Mouse (Mus musculus) lung, postnatal 36 days (tissue): ENCODE results near the gene Pabpc4.
"Not testable (repeated sequence)": the region's sequence is repeated elsewhere in the genome, so short reads cannot be mapped to it uniquely, and the experiment has no call there.

Source experiments
- DNase-seq: peaks from one replicate; pipeline ENCODE4 v3.0.0; 2022; ENCODE audit warnings: mixed read lengths

The Pabpc4 gene

DNA sequence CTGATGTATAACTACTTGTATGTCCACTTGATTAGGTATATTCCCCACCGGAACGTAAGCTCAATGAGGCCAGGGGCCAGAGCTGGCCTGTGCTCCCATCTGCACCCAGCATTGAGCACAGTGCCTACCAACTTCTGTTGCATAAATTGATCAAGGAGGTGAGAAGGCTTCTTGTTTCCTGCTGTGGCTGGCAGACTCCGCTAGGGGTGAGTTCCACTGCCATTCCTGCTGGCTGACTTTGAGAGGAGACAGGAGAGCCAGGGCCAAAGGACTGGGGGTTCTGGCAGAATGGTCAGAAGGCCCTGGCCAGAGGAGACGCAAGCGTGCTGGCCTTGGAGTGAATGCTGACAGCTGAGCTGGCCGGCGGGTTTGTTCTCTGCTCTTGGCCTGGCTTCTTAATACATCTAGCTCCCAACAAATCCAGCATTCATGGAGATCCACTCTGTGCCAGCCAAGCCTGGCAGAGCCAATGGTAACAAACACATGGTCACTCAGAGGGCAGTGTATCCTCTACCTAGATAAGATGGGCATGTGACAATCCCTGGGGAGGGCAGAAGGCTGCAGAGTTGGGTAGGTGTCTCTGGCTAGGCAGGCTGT lies 13.1 kb upstream of the Pabpc4 start:
- DNase-seq: peak; percentile 70

DNA sequence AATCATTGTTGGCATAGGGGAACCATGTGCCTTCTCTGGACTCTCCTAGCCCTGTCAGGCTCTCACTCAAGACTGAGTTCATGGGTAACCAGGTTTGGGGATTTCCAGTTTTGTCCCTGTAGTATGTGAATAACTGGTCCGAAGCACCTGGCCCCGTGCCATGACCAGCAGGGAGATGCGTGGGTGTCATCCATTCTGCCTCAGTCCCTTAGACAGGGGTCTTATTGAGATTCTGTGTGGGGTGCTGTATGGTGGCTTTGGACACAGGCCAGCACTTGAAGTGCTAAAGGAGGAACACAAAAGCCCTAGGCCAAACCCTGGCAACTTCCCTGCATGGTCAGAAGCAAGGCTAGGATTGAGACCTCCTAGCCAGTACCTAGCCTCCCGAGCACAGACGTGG lies 9.9 kb upstream of the Pabpc4 start:
- no peak for DNase-seq

DNA sequence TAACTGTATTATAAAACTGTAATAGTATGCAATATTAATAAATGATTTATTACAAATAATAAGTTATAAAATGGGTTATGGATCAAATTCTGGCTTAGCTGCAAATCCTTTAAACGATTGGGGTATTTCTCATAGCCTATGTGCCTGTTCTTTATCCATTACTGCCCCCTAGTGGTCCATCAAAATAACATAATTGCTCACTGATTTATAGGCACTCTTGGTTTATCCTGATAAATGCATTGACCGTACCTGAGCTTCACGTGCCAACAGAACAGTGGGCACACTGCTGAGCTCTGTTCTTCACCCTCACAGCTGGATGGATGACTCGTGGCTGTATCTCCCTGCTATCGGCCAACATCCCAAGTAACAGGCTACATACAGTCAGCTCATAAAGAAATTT lies 7.5 kb upstream of the Pabpc4 start:
- DNase-seq: peak; percentile 71

DNA sequence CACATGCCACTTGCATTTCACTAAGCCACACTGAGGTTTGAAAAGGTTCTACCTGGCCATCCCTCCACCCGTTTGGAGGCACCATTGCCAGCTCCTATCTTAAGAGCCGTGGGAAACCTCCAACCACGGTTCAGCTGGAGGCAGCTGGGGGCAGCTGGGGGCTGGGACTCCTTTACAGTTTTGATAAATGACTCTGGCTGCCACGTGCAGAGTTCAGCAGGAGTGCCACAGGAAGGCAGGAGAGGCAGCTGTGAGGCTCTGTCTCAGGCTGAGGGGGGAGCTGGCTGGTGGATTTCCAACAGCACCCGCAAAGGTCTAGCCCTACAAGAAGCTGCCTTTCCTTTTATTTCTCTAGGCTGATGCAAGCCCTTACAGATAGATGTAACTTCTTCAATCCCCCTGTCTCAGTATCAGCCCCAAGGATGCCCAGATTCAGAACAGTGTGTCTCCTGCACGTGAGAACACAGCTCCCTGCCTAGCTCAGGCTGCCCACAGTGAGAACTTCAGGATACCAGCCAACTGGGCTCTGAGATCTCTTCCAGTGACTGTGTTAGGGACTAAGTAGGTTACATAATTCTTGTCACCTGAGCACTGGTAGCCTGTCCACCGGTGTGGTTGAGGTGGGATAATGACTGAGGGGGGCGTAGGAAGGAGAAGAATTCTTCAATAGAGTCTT lies 1.9 kb upstream of the Pabpc4 start:
- DNase-seq: no peak

DNA sequence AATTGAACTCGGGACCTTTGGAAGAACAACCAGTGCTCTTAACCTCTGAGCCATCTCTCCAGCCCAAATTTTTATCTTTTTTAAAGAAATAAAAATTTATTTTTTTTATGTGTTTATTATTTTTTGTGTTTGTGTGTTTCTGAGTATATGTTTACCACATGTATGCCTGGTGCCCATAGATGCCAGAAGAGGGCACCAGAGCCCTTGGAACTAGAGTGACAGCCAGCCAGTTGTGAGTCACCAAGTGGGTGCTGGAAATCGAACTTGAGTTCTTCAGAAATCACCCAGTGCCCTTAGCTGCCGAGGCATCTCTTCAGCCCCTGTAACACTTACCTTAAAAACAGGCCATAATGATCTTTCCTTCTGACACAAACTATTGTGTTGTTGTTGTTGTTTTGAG lies 8.9 kb downstream of the Pabpc4 start:
- no peak for DNase-seq

DNA sequence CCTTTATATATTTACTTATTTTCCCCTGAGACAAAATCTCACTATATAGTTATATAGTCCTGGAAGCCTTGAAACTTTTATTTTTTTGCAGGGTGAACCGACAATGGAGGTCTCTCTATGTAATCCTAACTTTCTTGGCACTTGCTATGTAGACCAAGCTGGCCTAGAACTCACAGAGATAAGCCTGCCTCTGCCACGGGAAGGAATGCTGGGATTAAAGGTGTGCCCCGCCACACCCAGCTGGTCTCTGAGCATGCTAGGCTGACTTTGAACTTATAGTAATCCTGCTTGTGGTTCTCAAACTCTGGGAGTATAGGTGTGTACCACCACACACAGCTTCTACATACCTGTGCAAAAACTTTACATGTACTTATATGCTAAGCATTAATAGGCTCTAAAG lies 18.0 kb downstream of the Pabpc4 start:
- DNase-seq: no peak

DNA sequence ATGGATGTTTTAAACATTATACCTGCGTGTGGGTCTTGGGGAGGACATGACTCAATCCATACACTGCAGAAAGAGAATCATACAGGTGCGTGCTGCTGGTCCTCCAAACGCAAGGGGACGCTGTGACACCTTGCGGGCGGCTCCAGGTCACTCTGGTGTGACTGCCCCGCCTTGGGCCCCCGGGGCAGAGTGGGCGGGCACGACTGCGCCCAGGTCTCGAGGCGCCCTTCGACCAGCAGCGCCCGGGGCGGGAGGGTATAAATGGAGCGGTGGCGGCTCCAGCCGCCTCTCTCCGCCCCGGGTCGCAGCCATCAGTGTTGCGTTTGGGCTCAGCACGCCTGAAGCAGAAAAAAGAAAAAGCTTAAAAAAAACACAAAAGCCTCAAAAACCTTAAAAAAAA lies 20.3 kb downstream of the Pabpc4 start:
- DNase-seq: peak; percentile 93

DNA sequence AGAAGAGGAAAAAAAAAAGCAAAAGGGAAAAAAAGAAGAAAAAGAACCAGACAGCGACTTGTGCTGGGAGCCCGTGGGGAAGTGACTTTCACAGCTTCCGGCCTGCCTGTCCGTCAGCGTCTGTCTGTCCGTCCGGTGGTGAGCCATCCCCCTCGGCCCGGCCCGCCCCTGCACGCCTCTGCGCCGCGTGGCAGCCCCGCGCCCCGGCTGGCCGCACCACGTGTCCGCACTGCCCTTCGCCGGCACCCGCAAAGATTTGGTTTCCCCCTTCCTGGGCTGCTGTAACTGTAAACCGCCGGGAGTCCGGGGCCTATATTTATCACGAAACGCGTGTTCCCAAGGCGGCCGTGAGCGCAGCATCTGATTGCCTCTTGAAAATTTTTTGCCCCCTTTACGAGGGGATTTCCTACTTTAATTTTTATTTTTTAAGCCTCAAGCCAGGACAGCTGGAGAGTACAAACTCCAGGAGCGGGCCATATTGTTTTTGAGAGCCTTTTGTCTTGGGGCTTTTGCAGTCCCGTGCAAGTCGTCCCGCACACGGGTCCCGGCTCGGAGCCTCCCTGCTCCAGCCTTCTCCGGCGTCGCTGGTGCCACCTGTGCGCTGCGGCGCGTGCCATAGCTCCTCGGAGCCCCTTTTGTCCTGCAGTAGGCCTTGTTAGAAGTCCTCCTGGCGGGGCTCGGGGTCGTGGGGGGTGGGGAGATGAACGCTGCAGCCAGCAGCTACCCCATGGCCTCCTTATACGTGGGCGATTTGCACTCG lies 20.9 kb downstream of the Pabpc4 start:
- peak; percentile 33 for DNase-seq

DNA sequence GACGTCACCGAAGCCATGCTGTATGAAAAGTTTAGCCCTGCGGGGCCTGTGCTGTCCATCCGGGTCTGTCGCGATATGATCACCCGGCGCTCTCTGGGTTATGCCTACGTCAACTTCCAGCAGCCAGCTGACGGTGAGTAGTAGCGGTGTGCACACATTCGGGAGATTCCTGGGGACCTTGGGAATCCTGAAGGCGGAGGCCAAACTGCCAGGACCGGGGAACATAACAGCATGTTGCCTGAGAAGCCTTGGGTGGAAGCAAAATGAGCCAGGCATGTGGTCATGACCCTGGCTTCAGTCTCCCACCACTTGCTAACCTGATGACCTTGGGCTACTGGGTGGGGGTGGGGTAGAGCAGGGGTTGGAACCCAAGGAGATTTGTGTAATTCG lies 21.5 kb downstream of the Pabpc4 start:
- not testable (repeated sequence) for DNase-seq

DNA sequence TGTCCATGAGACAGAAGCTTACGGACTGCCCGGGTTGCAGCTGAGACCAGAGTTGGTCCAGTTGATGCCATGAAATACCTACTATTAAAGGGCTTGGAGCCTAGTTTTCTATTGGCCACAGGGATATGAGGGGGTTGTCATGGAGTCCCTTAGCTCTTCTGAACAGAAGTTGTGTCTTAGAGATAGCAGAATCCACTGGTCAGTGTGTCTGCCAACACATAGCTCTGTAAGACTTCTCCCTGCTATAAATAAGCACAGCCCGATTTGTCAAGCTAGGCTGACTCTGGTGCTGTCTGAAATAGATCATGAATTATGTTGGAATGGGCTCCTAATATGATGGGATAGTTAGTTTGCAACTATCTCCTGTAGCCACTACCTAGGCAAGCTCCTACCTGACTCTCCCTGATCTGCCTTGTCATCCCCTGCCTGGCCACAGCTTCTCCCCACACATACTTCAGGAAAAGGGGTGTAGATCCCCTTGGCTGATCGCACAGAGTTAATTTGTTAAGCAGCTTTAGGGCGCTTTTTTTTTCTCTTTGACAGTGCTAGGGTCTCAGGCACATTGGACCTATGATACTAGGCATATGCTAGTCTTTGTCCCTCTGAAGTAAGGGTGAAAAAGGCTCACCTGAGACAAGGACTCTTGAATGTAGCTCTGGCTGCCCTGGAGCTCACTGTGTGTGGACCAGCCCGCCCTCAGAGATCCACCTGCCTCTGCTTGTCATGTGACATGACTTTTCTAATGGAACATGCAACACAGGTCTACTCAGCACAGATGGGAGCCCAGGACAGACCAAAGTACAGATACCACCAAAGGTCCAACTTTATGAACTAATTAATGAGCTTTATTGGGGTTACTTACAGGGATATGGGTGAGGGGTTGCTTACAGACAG lies 22.8 kb downstream of the Pabpc4 start:
- no peak for DNase-seq

DNA sequence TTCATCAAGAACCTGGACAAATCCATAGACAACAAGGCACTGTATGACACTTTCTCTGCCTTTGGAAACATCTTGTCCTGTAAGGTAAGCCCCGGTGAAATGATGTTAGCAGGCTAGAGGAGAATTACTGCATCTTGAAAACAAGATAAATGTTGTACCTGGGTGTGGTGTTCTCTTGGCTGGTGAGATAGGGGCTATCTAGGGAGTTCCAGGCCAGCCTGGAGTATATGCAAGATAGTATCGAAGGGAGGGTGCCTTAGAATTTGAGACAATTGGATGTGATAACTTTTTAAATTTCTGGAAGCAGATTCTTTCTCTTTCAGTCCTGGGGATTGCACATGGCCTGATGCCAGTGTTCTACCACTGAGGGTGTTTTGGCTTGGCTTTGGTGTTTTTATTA lies 24.6 kb downstream of the Pabpc4 start:
- DNase-seq: no peak

DNA sequence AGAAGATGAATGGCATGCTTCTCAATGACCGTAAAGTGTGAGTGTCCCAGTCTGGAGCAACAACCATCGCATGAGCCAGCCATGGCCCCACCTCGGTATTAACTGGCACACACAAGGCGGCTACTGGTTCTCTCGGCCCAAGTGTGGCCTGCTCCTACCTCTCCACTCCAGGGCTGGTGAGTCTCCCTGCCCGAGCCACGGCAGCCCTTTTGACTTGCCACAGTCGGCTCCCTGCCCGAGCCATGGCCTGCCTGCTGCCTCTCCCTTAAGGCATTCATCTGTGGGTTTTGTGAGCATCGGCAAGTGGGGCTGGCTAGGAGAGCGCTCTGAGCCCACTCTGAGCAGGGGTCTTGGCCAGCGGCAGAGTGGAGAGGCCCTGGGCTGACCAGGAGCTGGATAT lies 26.9 kb downstream of the Pabpc4 start:
- DNase-seq: no peak

DNA sequence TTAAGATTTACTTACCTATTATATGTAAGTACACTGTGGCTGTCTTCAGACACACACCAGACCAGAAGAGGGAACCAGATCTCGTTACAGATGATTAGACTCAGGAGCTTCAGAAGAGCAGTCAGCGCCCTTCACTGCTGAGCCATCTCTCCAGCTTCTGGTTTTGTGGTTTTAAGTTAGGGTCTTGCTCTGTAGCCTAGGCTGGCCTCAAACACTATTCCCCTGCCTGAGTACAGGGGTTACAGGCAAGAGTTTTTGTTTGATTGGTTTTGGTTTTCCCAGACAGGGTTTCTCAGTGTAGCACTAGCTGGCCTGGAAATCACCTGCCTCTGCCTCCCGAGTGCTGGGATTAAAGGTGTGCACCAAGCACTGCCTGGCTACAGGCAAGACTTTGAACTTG lies 30.2 kb downstream of the Pabpc4 start:
- no peak for DNase-seq

DNA sequence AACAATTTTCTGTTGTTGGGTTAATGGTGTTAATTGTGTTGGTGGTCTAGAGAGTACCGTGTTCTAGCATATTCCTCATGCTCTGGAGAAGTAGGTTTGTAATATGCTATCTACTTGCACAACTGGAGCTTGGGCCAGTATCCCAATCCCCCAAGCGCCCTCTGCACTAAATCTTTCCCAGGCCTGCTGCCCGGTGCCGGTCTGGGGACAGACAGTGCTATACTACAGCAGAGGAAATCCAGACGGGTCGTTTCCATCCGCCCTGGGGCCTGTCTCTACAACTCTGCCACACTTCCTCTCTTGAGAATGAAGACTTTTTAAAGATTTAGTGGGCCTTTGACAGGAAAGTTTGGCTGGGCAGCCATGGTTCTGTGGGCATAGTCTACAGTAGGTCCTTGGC lies 30.8 kb downstream of the Pabpc4 start:
- no peak for DNase-seq

DNA sequence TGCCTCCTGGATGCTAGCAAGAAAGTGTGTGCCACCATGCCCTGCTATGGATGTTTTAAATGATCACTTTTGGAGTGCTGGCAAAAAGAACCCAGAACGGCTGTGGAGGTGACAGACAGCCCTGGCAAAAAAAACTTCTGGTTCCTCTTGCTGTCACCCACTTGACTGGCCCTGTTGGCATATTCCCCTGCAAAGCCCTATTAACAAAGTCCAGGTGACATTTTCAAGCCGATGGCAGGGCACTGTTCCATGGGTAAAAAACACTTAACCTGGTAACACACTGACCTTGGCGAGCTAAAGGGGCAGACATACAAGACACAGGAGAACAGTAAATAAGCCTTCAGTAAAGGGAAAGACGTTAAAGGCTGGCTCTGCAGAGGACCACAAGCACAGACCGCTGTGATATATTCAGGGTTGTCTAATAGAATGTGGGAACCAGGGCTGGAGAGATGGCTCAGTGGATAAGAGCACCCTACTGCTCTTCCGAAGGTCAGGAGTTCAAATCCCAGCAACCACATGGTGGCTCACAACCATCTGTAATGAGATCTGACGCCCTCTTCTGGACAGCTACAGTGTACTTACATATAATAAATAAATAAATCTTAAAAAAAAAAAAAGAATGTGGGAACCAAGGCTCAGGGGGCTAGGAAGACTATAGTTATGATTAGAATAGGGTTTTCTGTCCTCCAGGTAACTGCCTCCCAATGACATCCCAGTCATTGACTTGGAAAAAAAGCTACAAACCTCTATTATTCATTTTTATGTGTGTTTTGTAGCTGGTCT lies 31.7 kb downstream of the Pabpc4 start:
- no peak for DNase-seq

DNA sequence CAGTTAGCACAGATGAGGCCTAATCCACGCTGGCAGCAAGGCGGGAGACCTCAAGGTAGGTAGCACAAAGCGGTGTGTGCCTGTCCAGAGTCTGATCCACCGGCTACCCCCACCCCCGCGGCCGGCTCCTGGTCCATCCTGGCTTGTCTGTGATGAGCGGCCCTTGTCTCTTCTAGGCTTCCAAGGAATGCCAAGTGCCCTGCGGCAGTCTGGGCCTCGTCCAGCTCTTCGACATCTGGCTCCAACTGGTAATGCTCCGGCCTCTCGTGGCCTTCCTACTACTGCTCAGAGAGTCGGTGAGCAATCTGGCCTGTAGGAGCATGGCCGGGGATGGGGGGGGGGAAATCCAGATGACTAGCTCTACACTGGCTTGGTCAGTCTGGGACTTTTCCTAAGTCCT lies 32.9 kb downstream of the Pabpc4 start:
- DNase-seq: not testable (repeated sequence)

DNA sequence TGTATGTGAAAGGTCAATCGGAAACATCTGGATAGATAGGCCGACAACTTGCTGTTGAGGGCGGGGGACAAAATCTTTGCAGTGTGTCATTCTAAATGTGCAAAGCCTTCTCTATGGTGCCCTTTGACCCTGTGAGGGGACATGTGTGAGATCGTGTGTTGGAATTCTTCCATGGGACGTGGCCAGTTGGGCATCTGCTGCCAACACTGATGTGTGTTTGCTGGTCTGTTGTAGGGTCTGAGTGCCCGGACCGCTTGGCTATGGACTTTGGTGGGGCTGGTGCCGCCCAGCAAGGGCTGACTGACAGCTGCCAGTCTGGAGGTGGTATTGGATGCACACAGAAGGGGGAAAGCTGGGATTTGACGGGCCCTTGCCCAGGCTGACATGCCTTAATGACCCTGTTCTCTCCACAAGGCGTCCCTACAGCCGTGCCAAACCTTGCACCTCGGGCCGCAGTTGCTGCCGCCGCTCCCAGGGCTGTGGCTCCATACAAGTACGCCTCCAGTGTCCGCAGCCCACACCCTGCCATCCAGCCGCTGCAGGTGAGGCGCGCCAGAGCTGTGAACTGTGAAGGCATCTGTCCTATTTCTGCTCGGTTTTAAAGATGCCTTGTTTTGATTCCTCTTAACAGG lies 33.5 kb downstream of the Pabpc4 start:
- no peak for DNase-seq

DNA sequence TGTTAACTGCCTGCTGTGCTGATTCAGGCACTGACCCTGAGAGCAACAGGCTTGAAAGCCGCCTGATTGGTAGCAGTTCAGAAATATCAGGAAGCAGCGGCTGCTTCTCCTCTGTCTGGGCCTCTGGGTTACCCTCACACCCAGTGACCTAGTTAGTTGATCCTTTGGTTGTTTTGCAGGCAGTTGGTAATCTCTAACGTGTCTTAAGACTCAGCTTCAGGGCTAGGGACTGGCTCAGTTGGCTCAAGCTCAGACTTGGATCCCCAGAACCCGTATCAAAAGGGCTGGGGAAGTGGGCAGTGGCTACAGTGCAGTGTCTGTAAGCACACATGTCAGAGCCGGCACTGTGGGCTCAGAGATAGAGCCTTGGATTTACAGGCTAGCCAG lies 34.0 kb downstream of the Pabpc4 start:
- no peak for DNase-seq

DNA sequence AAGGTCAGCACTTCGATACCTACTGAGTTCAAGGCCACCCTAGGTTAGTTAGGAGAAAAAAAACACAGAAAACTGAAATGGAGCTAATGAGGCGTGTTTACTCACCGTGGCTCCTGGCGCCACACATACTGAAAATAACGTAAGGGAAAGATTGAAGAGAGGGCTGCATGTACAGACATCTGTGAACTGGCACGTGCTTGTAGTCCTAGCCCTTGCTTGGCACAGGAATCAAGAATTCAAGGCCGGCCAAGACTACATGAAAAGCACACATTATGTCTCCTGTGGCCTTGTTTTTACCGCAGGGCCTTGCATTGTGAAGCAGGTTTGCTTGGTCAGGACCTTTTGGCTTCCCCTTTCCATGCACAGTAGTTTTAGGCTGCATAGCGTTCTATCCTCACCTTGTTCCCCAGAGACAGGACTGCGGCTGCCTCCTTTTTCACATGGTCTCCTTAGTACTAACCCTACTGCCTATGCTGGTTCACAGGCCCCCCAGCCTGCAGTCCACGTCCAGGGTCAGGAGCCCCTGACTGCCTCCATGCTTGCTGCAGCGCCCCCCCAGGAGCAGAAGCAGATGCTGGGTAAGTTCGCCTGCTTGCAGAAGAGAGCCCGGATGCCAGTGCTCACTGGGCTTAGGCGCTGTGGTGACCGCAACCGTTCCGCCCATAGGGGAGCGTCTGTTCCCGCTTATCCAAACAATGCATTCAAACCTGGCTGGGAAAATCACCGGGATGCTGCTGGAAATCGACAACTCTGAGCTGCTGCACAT lies 35.2 kb downstream of the Pabpc4 start:
- no peak for DNase-seq

DNA sequence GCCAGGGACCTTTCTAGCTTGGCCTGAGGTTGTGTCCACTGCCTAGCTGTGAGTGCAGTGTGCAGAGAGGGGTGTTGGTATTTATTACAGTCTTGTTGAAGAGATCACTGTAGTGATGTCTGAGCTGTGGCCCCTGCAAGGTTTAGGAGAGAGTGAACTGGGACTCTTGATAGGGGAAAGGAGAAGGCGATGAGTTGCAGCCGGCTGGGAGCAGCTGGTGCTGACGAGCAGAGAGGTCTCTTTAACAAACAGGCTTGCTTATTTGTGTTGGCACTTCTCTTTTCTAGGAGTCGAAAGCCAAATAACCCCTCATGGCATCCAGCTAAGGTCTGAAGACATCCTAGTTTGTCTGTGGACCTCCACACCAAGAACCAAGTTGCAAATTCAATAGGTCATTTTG lies 36.1 kb downstream of the Pabpc4 start:
- DNase-seq: peak; percentile 36

DNA sequence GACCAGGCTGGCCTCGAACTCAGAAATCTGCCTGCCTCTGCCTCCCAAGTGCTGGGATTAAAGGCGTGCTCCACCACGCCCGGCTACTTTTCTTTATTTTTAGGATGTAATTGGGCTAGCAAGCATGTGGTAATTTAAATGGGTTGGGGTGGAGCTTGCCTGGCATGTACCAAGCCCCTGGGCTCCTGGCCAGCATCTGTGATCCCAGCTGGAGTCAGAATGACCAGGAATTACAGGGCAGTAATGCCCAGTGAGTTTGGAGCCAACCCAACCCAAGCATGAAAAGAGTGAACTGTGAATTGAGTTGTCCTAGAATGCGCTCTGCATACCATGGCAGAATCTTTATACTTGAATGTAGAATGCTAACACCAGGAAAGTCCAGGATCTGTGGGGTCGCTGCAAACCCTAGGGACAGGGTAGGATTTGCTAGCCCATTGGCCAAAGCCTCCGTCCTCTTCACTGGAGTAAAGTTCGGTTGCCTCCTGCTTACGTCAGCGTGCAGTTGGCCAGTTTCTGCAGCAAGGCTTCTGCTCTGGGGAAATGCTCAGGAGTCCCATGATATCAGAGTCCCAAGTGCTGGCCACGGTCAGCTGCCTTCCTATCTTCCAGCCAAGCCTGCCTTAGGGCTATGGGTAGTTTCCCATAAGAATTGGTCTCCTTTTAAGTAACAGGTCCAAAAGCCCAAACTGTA lies 37.0 kb downstream of the Pabpc4 start:
- no peak for DNase-seq
